Mouse (Mus musculus) forebrain, postnatal 0 days (tissue): ENCODE data around the gene Ccdc117. TPM values are rescaled to one million over a fixed set of nuclear protein-coding genes. Genes with fewer than 3 reads are reported as not detected.

ENCODE experiments used
- ATAC-seq: fragments of 200-750 bp; cut with Nextera tagmentation; 2 replicates; pipeline ENCODE4 v1.8.0; 2017; ENCODE audit warnings: mild to moderate bottlenecking, moderate library complexity
- DNase-seq: peaks from one replicate; pipeline ENCODE4 v3.0.0-alpha.2; 2015
- H3K27ac ChIP-seq: fragments of 300-500 bp; sonication (generic); 2 replicates; pipeline ENCODE4 v1.5.1; 2014; ENCODE audit warnings: low read depth, mild to moderate bottlenecking, antibody characterized with exemption, low read length, moderate library complexity, mixed read lengths
- H3K27me3 ChIP-seq: fragments of 300-500 bp; sonication (generic); 2 replicates; pipeline ENCODE4 v1.6.1; 2014; ENCODE audit warnings: mild to moderate bottlenecking, low read length, mixed read lengths; ENCODE audit not compliant: insufficient read depth
- H3K36me3 ChIP-seq: fragments of 300-500 bp; sonication (generic); 2 replicates; pipeline ENCODE4 v1.6.1; 2014; ENCODE audit warnings: mild to moderate bottlenecking, moderate library complexity; ENCODE audit not compliant: insufficient read depth
- H3K4me1 ChIP-seq: fragments of 300-500 bp; sonication (generic); 2 replicates; pipeline ENCODE4 v1.6.1; 2014; ENCODE audit warnings: antibody characterized with exemption; ENCODE audit not compliant: insufficient read depth
- H3K4me2 ChIP-seq: fragments of 300-500 bp; sonication (generic); 2 replicates; pipeline ENCODE4 v1.6.1; 2014; ENCODE audit warnings: low read depth, mild to moderate bottlenecking, moderate library complexity
- H3K4me3 ChIP-seq: fragments of 300-500 bp; sonication (generic); 2 replicates; pipeline ENCODE4 v1.5.1; 2014; ENCODE audit warnings: low read depth, low read length, mixed read lengths
- H3K9ac ChIP-seq: fragments of 300-500 bp; sonication (generic); 2 replicates; pipeline ENCODE4 v1.6.1; 2014; ENCODE audit warnings: mild to moderate bottlenecking
- H3K9me3 ChIP-seq: fragments of 300-500 bp; sonication (generic); 2 replicates; pipeline ENCODE4 v1.6.1; 2016; ENCODE audit warnings: low read length
- CTCF ChIP-seq: sonication (generic); IDR thresholded peaks from 2 replicates; pipeline ENCODE4 v1.5.1; 2016; ENCODE audit warnings: antibody characterized with exemption, control low read depth, low read depth
- WGBS: fragments of 180-500 bp; shearing (Covaris S2); extraction: QIAGEN DNeasy Blood & Tissue Kit; methylation state at CpG from one replicate; pipeline ENCODE4 v1.1.7; 2014; 5-methylcytosine and 5-hydroxymethylcytosine counted together
- polyA plus RNA-seq: library from polyadenylated mRNA; unstranded; fragments of >200 nt; fragmentation: Nextera tagmentation; extraction: Ambion mirVana; gene quantifications from 2 replicates; pipeline ENCODE4 v1.2.1, GENCODE M21; 2015
- total RNA-seq: library from RNA; depleted of rRNA; stranded (reverse); fragments of >200 nt; gene quantifications from 2 replicates; pipeline ENCODE4 v1.2.3, GENCODE M21; 2014

The Ccdc117 gene
- total and polyA plus RNA-seq, 2 experiments from 2014 or later: 6.6 to 14.4 TPM

GRCm38 (mm10) chr11:5522798-5523415 lies 19.1 kb downstream of the Ccdc117 start:
- no peak overlapping the region for H3K4me3 ChIP-seq
- no peaks in the 10 kb centered on the region for H3K9me3 ChIP-seq
- H3K27ac ChIP-seq: no peak overlapping the region
- H3K27me3 ChIP-seq: no peaks in the 10 kb centered on the region
- no peak for ATAC-seq
- no peak overlapping the region for H3K9ac ChIP-seq
- no peak for TF ChIP-seq CTCF
- WGBS: 86% methylated on average over 11 of the region's 11 CpGs
- H3K4me2 ChIP-seq: peak overlapping the region; percentile 73; the same call in 1 of the 2 replicates
- 0 out of 2 replicates have a peak, but pooled peaks cover 13% of the 10 kb centered on the region for H3K4me1 ChIP-seq
- H3K36me3 ChIP-seq: peaks cover 29% of the 10 kb centered on the region
- DNase-seq: no peak

- DNase-seq (peak; percentile 82), ATAC-seq (peak; percentile 62)
- peak overlapping the region; percentile 73 for H3K4me2 ChIP-seq
- peak; percentile 66 for TF ChIP-seq CTCF
- no peaks in the 10 kb centered on the region for H3K9me3 ChIP-seq
- WGBS: under 1% methylated on average over 34 of the region's 34 CpGs
- peak overlapping the region; percentile 92 for H3K9ac ChIP-seq
- peak overlapping the region; percentile 91 for H3K27ac ChIP-seq
- peak overlapping the region; percentile 94 for H3K4me3 ChIP-seq
- H3K27me3 ChIP-seq: no peaks in the 10 kb centered on the region
- H3K36me3 ChIP-seq: peaks cover 27% of the 10 kb centered on the region
- 0 out of 2 replicates have a peak, but pooled peaks cover 13% of the 10 kb centered on the region for H3K4me1 ChIP-seq
Measured at GRCm38 (mm10) chr11:5521516-5522291, 20.3 kb downstream of the Ccdc117 start.

GRCm38 (mm10) chr11:5521266-5521515 lies 20.8 kb downstream of the Ccdc117 start:
- H3K9me3 ChIP-seq: no peaks in the 10 kb centered on the region
- peak overlapping the region; percentile 92 for H3K9ac ChIP-seq
- peak overlapping the region; percentile 91 for H3K27ac ChIP-seq
- WGBS: under 1% methylated on average over 13 of the region's 13 CpGs
- no peaks in the 10 kb centered on the region for H3K27me3 ChIP-seq
- peak overlapping the region; percentile 94 for H3K4me3 ChIP-seq
- TF ChIP-seq CTCF: no peak
- H3K4me1 ChIP-seq: 0 out of 2 replicates have a peak, but pooled peaks cover 13% of the 10 kb centered on the region
- ATAC-seq: peak; percentile 62
- DNase-seq: no peak
- peak overlapping the region; percentile 73 for H3K4me2 ChIP-seq
- H3K36me3 ChIP-seq: peaks cover 27% of the 10 kb centered on the region

- peak; percentile 95 for DNase-seq
- Histone ChIP-seq H3K4me2 (peak within 1 kb of the TSS; percentile 73), H3K4me3 (peak within 1 kb of the TSS; percentile 94), H3K27ac (peak within 1 kb of the TSS; percentile 91), H3K27me3 (no peaks in the 10 kb centered on the region), H3K9ac (peak within 1 kb of the TSS; percentile 92), H3K36me3 (peaks cover 26% of the 10 kb centered on the region), H3K9me3 (no peaks in the 10 kb centered on the region), H3K4me1 (0 out of 2 replicates have a peak, but pooled peaks cover 13% of the 10 kb centered on the region)
- 3% methylated on average over 72 of the region's 72 CpGs for WGBS
- no peak for TF ChIP-seq CTCF
- peak; percentile 96 for ATAC-seq
Measured at GRCm38 (mm10) chr11:5520412-5521265, 21.3 kb downstream of the Ccdc117 start, which contains the start of gene Xbp1. Xbp1 (plus strand) TSS chr11:5520659.

- Histone ChIP-seq H3K4me3 (no peak overlapping the region), H3K9ac (no peak overlapping the region), H3K36me3 (peaks cover 16% of the 10 kb centered on the region), H3K27ac (no peak overlapping the region), H3K9me3 (no peaks in the 10 kb centered on the region), H3K4me1 (0 out of 2 replicates have a peak, but pooled peaks cover 13% of the 10 kb centered on the region), H3K4me2 (no peak overlapping the region), H3K27me3 (no peaks in the 10 kb centered on the region)
- no peak for DNase-seq
- 82% methylated on average over 3 of the region's 3 CpGs for WGBS
- ATAC-seq: no peak
- no peak for TF ChIP-seq CTCF
Measured at GRCm38 (mm10) chr11:5519681-5520080, 22.3 kb downstream of the Ccdc117 start.

- H3K27ac ChIP-seq: no peak overlapping the region
- no peak overlapping the region for H3K9ac ChIP-seq
- 89% methylated on average over 6 of the region's 6 CpGs for WGBS
- no peaks in the 10 kb centered on the region for H3K27me3 ChIP-seq
- ATAC-seq: no peak
- no peaks in the 10 kb centered on the region for H3K36me3 ChIP-seq
- DNase-seq: no peak
- TF ChIP-seq CTCF: no peak
- H3K4me2 ChIP-seq: no peak overlapping the region
- 0 out of 2 replicates have a peak, but pooled peaks cover 5% of the 10 kb centered on the region for H3K4me1 ChIP-seq
- no peak overlapping the region for H3K4me3 ChIP-seq
- H3K9me3 ChIP-seq: no peaks in the 10 kb centered on the region
Measured at GRCm38 (mm10) chr11:5517346-5517745, 24.6 kb downstream of the Ccdc117 start.
